Mouse (Mus musculus) erythroblast, embryonic 14.5 days (primary cell): Measurements from ENCODE around the gene Zfp444.

Experiments used
- GATA1 ChIP-seq: IDR thresholded peaks from 2 replicates; pipeline ENCODE4 v1.6.1; 2012; ENCODE audit warnings: low read length, inconsistent platforms, mixed read lengths
- TAL1 ChIP-seq: IDR thresholded peaks from 3 replicates; pipeline ENCODE4 v1.6.1; 2012; ENCODE audit warnings: low read length, inconsistent platforms, mixed read lengths

DNA sequence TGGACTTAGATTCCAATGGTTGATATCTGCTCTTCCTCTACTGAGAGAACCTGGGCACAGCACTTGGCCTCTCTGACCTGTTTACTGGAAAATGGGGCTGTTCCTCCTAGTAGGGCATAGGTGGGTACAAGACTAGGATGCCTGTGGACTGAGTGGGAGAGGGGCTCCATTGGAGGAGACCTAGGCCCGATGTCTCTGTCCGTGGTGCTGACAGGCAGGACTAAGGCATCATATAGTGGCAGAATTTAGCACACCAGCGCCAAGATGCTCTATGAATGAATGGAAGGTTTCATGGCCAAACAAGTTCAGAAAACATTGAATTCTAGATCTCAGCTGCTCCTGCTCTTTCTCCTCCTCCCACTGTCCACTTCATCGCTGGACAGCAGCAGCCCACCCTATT, 41.7 kb upstream of the Zfp444 start:
- TF ChIP-seq TAL1, result no peak
- TF ChIP-seq GATA1, result no peak
